Mouse (Mus musculus): Measurements from ENCODE around the gene Gm21981.

GRCm38 (mm10) chr17:47698156-47698555, 3.9 kb upstream of the Gm21981 start:
- TF ChIP-seq CTCF (IDR thresholded peaks at IDR 0.05; ENCODE audit: extremely low read depth, insufficient read length, insufficient replicate concordance, low read depth, low read length) = no peak
- no peak for TF ChIP-seq POLR2A (IDR thresholded peaks at IDR 0.05; ENCODE audit: low read depth, low read length)

Data from small intestine, adult 2 months (tissue).